Mouse (Mus musculus) thymus, postnatal 0 days (tissue): ENCODE measurements at regions not wholly inside any gene's neighbourhood (a gene's known extent, or its start where the extent isn't known, plus 50 kb on each side); places are given as distances from the start of the nearest gene placed in this dataset.

Experiments used
- DNase-seq: peaks from one replicate; pipeline ENCODE4 v3.0.0-alpha.2; 2015; ENCODE audit warnings: low spot score

- DNase-seq = no peak
Observed at GRCm38 (mm10) chr19:56176059-56176458, 110.9 kb upstream of the Habp2 start.

- DNase-seq = no peak
Observed at GRCm38 (mm10) chr19:56177231-56177745, 109.6 kb upstream of the Habp2 start.

- DNase-seq = no peak
Observed at GRCm38 (mm10) chr19:56185756-56186155, 101.2 kb upstream of the Habp2 start.

GRCm38 (mm10) chr19:56189185-56189584, 97.8 kb upstream of the Habp2 start:
- no peak for DNase-seq

- no peak for DNase-seq
Observed at GRCm38 (mm10) chr19:56190222-56190621, 96.7 kb upstream of the Habp2 start.

- no peak for DNase-seq
Observed at GRCm38 (mm10) chr19:56198474-56199236, 88.3 kb upstream of the Habp2 start.

- DNase-seq = no peak
Observed at GRCm38 (mm10) chr19:56199401-56200150, 87.4 kb upstream of the Habp2 start.

GRCm38 (mm10) chr19:56201007-56201682, 85.8 kb upstream of the Habp2 start:
- DNase-seq = peak; percentile 48

- DNase-seq = peak; percentile 43
Observed at GRCm38 (mm10) chr19:56201738-56202480, 85.0 kb upstream of the Habp2 start.

GRCm38 (mm10) chr19:56202481-56203130, 84.3 kb upstream of the Habp2 start:
- DNase-seq = no peak

GRCm38 (mm10) chr19:56218536-56218935, 68.4 kb upstream of the Habp2 start:
- DNase-seq = no peak

- DNase-seq = no peak
Observed at GRCm38 (mm10) chr19:56220724-56221407, 66.1 kb upstream of the Habp2 start.

GRCm38 (mm10) chr19:56222496-56222895, 64.4 kb upstream of the Habp2 start:
- no peak for DNase-seq

GRCm38 (mm10) chr19:56225039-56225438, 61.9 kb upstream of the Habp2 start:
- no peak for DNase-seq

GRCm38 (mm10) chr19:56225518-56225917, 61.4 kb upstream of the Habp2 start:
- DNase-seq = no peak

- DNase-seq = no peak
Observed at GRCm38 (mm10) chr19:56228586-56228985, 58.4 kb upstream of the Habp2 start.

- DNase-seq = no peak
Observed at GRCm38 (mm10) chr19:56231430-56231829, 55.5 kb upstream of the Habp2 start.

- DNase-seq = no peak
Observed at GRCm38 (mm10) chr19:56231849-56232248, 55.1 kb upstream of the Habp2 start.

- DNase-seq = no peak
Observed at GRCm38 (mm10) chr19:56232269-56232668, 54.7 kb upstream of the Habp2 start.

- DNase-seq = no peak
Observed at GRCm38 (mm10) chr19:56232950-56233349, 54.0 kb upstream of the Habp2 start.
